Mouse (Mus musculus) left cerebral cortex, postnatal 36 days (tissue): Measurements from ENCODE around the gene Gm21915. TPM values are rescaled to one million over a fixed set of nuclear protein-coding genes. Genes with fewer than 3 reads are reported as not detected.

Experiments
- DNase-seq, 2 experiments: peaks; one replicate each; pipeline ENCODE4 v3.0.0; 2021 to 2022; ENCODE audit warnings: low spot score in 2 of 2, mixed read lengths in 1 of 2
- intact Hi-C: fragments of 180-260 bp; cut with DNase I; formaldehyde crosslinking; loops from one replicate; pipeline ENCODE4 v1.15.1; 2025
- total RNA-seq, 2 experiments: library from RNA; stranded (reverse); gene quantifications; 2 replicates each; pipeline ENCODE4 v1.2.3; 2021

Gm21915 gene
- total RNA-seq: not detected

DNA sequence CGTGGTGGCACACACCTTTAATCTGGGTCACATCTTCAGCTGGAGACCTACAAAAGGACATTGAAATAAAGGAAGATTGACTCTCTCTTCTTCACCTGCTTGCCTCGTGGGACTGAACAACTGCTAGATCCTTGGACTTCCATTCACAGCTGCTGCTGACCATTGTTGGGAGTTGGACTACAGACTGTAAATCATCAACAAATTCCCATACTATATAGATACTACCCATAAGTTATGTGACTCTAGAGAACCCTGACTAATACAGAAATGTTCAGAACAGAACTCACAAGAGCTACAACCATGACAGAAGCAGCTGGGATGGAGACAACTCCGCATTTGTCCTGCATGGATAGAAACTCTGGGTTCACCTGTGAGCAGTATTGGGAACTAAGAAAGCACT, at the start of gene Gm21915:
Gene Gm21915, plus strand, starts transcription at position 301 of the 400 bp plus-strand sequence.
- intact Hi-C loops: no loop called here
- no peak for DNase-seq

- no peak for DNase-seq
- intact Hi-C loops: no loop called here
Observed at GRCm38 (mm10) chr9:40622265-40622664, 48.1 kb upstream of the Gm21915 start.

DNA sequence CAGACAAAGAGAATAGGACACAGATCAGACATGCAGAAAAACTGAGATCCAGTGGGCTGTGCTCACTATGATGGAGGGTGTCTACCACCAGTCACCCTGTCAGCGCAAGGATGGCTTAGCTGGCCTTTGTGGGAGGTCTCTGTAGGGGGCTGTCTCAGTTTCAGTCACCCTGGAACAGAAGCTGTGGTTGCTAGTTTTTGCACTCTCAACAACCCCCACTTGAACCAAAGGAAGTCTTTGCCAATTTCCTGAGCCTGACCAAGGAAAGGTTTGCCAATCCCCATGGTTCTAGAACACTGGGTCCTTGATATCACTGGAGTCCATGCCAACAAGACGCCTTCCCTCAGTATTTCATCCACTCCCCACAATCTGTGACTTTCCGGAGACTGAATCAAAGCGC, 47.6 kb upstream of the Gm21915 start:
- intact Hi-C loops: no loop called here
- no peak for DNase-seq

- no peak for DNase-seq
- intact Hi-C loops: loop anchor here (5.0 kb wide), 1 partner anchor 208 kb away; no protein-coding TSS in a partner anchor
Observed at GRCm38 (mm10) chr9:40625341-40625740, 45.1 kb upstream of the Gm21915 start.

DNA sequence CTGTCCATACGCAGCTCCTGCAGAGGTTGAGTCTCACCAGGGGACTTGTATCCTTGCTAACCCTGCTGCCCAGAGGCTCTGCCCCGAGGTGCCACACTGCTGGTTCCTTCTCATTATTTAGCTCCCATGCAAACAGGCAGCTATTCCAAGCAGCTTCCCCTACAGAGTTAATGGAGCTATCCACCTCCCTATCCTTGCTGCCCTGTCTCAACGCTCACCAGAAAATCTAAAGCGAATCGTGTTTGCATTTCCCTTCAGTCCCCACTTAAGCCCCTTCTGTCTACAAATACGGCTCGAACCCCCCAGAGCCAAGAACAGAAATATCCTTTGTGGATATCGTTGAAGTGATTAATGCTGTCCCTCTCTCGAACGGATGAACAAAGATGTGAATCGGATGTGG, 43.8 kb upstream of the Gm21915 start:
- intact Hi-C loops: loop anchor here (5.0 kb wide), 1 partner anchor 209 kb away; no protein-coding TSS in a partner anchor
- DNase-seq: no peak

GRCm38 (mm10) chr9:40627146-40627713, 43.2 kb upstream of the Gm21915 start:
- intact Hi-C loops: loop anchor here (5.0 kb wide), 1 partner anchor 210 kb away; no protein-coding TSS in a partner anchor
- DNase-seq: no peak

- peak; percentile 48 to 55 for DNase-seq
- intact Hi-C loops: loop anchor here (5.0 kb wide), 1 partner anchor 211 kb away; no protein-coding TSS in a partner anchor
Observed at GRCm38 (mm10) chr9:40628130-40629069, 42.0 kb upstream of the Gm21915 start.

DNA sequence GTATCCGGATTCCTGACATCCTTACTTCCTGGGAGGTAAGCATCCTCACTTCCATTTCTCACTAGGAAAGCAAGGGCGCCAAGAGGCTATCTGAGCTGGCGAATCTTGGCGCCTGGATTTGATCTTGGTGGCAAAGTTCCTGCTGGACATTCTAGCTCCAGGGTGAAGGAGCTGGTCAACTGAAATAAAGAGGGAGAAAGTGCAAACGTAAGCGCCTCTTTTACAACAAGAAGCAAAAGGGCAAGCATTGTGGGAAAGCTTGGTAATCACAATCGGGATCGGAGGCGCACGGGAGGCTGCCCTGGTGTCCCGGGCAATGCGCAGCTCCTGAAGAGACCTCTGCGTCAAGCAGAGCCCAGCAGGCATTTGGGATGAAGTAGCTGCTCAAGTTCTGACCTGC, 41.0 kb upstream of the Gm21915 start:
- DNase-seq: no peak
- intact Hi-C loops: loop anchor here (5.0 kb wide), 1 partner anchor 212 kb away; no protein-coding TSS in a partner anchor

GRCm38 (mm10) chr9:40631101-40631500, 39.3 kb upstream of the Gm21915 start:
- intact Hi-C loops: no loop called here
- DNase-seq: no peak

GRCm38 (mm10) chr9:40631505-40631904, 38.9 kb upstream of the Gm21915 start:
- intact Hi-C loops: no loop called here
- no peak for DNase-seq

- peak; percentile 34 to 70 for DNase-seq
- intact Hi-C loops: loop anchor here (5.0 kb wide), 1 partner anchor 51 kb away; the partner anchor contains the start of gene Clmp
Observed at GRCm38 (mm10) chr9:40636054-40636453, 34.4 kb upstream of the Gm21915 start.

- no peak for DNase-seq
- intact Hi-C loops: loop anchor here (5.0 kb wide), 1 partner anchor 49 kb away; the partner anchor contains the start of gene Clmp
Observed at GRCm38 (mm10) chr9:40637705-40638393, 32.6 kb upstream of the Gm21915 start.

DNA sequence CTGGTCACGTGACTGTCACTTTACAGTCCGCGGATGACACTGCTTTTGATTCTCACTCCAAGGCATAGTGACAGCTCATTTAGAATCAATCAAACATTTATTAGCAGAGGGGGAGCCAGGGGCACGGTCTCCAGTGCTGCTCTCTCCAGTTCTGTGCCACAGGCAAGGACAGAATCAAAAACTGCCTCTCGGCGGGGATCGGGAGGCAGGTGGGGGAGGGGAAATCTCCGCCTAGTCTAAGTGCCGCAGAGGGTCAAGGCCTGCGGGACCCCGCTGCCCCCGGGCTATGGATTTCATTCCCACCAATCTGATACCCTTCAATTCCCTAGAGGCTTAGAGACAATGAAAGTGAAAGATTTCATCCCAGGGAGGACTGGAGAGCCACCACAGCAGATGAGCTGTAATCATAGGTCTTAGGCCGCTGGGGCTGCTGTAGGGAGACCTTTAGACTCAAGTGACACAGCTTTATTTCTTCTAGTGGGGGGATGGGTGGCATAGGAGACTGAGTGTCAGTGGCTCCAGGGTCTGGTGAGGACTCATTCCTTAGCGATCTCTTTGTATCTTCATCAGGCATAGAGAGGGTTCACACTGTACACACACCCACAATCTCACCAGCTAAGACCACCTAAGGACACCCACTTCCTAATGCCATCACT, 31.9 kb upstream of the Gm21915 start:
- intact Hi-C loops: loop anchor here (5.0 kb wide), 1 partner anchor 49 kb away; the partner anchor contains the start of gene Clmp

GRCm38 (mm10) chr9:40639536-40640187, 30.8 kb upstream of the Gm21915 start:
- intact Hi-C loops: loop anchor here (5.0 kb wide), 1 partner anchor 48 kb away; the partner anchor contains the start of gene Clmp
- no peak for DNase-seq

More for the DNA sequence above, 31.9 kb upstream of the Gm21915 start:
- peak; percentile 28 to 32 for DNase-seq

- DNase-seq: no peak
- intact Hi-C loops: no loop called here
Observed at GRCm38 (mm10) chr9:40641318-40641717, 29.1 kb upstream of the Gm21915 start.

GRCm38 (mm10) chr9:40642470-40643220, 27.8 kb upstream of the Gm21915 start:
- intact Hi-C loops: no loop called here
- no peak for DNase-seq

DNA sequence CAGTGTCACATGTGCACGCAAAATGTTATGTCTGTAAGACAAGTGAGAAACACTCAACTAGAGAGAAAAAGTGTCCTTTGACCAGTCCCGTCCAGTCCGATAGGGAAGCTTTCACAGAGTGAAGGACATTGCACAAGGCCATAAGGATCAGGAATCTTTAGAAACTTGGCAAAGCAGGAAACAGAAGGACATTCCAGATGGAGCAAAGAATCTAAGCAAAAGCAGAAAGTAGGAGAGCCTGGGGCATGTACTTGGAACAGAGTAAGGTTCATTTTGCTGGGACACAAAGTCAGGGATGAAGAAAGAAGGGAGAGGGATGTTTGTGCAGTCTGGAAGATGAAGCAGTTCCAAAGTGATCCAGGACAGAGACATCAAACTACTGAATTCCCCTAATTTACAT, 21.0 kb upstream of the Gm21915 start:
- intact Hi-C loops: no loop called here
- no peak for DNase-seq

DNA sequence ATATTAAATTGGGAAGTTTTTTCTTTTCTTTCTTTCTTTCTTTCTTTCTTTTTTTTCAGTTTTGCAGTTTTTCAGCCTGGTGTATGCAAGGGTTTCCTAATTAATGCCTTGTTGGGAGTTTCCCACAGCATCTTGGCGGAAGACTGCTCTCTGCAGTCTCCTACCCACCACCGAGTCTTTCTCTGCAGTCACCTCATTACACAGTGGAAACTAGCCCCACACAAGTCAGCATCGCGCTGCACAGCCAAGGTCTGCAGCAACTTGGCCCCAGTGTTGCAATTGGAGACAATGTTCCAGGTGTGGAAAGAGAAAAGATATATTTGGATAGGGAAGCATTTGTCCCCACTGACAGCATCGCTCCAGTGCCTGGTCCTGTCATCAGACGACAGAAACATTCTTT, 20.4 kb upstream of the Gm21915 start:
- no peak for DNase-seq
- intact Hi-C loops: no loop called here
